Mouse (Mus musculus) intestine, embryonic 16.5 days (tissue): ENCODE results near the gene Iqgap2. TPM values are rescaled to one million over a fixed set of nuclear protein-coding genes. Genes with fewer than 3 reads are reported as not detected.
A peak's percentile ranks its signal among the peaks of the same experiment; 100 is the strongest.

Source experiments
- ATAC-seq: fragments of 200-750 bp; cut with Nextera tagmentation; 2 replicates; pipeline ENCODE4 v1.8.0; 2017; ENCODE audit warnings: moderate TSS enrichment, moderate library complexity
- H3K27ac ChIP-seq: fragments of 300-500 bp; sonication (generic); 2 replicates; pipeline ENCODE4 v1.5.1; 2014; ENCODE audit warnings: mild to moderate bottlenecking, low read length
- H3K27me3 ChIP-seq: fragments of 300-500 bp; sonication (generic); replicated peaks from 2 replicates; pipeline ENCODE4 v1.6.1; 2014; ENCODE audit warnings: low read length, control low read depth, mixed read lengths; ENCODE audit not compliant: control insufficient read depth, insufficient read depth
- H3K36me3 ChIP-seq: fragments of 300-500 bp; sonication (generic); 2 replicates; pipeline ENCODE4 v1.6.1; 2014; ENCODE audit warnings: low read length, control low read depth; ENCODE audit not compliant: control insufficient read depth, insufficient read depth
- H3K4me1 ChIP-seq: fragments of 300-500 bp; sonication (generic); 2 replicates; pipeline ENCODE4 v1.6.1; 2014; ENCODE audit warnings: low read length, control low read depth, mixed read lengths; ENCODE audit not compliant: control insufficient read depth, insufficient read depth
- H3K4me2 ChIP-seq: fragments of 300-500 bp; sonication (generic); 2 replicates; pipeline ENCODE4 v1.6.1; 2014; ENCODE audit warnings: low read depth, low read length, control low read depth
- H3K4me3 ChIP-seq: fragments of 300-500 bp; sonication (generic); 2 replicates; pipeline ENCODE4 v1.5.1; 2014; ENCODE audit warnings: mild to moderate bottlenecking, low read length
- H3K9ac ChIP-seq: fragments of 300-500 bp; sonication (generic); 2 replicates; pipeline ENCODE4 v1.6.1; 2014; ENCODE audit warnings: low read depth, low read length
- H3K9me3 ChIP-seq: fragments of 300-500 bp; sonication (generic); 2 replicates; pipeline ENCODE4 v1.6.1; 2016; ENCODE audit warnings: low read length, control low read depth; ENCODE audit not compliant: control insufficient read depth
- WGBS: fragments of 180-500 bp; shearing (Covaris S2); extraction: QIAGEN DNeasy Blood & Tissue Kit; methylation state at CpG from one replicate; pipeline ENCODE4 v1.1.7; 2014; 5-methylcytosine and 5-hydroxymethylcytosine counted together
- polyA plus RNA-seq: library from polyadenylated mRNA; unstranded; fragments of >200 nt; fragmentation: Nextera tagmentation; extraction: Ambion mirVana; gene quantifications from 2 replicates; pipeline ENCODE4 v1.2.1, GENCODE M21; 2015

Iqgap2 gene
- polyA plus RNA-seq, 1 experiment from 2014 or later = 29.4 TPM

GRCm38 (mm10) chr13:95640408-95640807, 251.3 kb downstream of the Iqgap2 start:
- no peak overlapping the region for H3K4me2 ChIP-seq
- H3K9me3 ChIP-seq = no peaks in the 10 kb centered on the region
- H3K4me3 ChIP-seq = no peak overlapping the region
- H3K9ac ChIP-seq = no peak overlapping the region
- no peak overlapping the region for H3K27ac ChIP-seq
- no peaks in the 10 kb centered on the region for H3K36me3 ChIP-seq
- ATAC-seq = no peak
- H3K4me1 ChIP-seq = peaks cover 18% of the 10 kb centered on the region
- 83% methylated on average over 1 of the region's 1 CpGs for WGBS
- no peaks in the 10 kb centered on the region for H3K27me3 ChIP-seq

- Histone ChIP-seq H3K36me3 (no peaks in the 10 kb centered on the region), H3K27me3 (no peaks in the 10 kb centered on the region), H3K4me3 (no peak overlapping the region), H3K4me1 (peaks cover 18% of the 10 kb centered on the region), H3K9me3 (no peaks in the 10 kb centered on the region), H3K9ac (no peak overlapping the region), H3K4me2 (no peak overlapping the region), H3K27ac (peak overlapping the region; percentile 45)
- 58% methylated on average over 15 of the region's 15 CpGs for WGBS
- no peak for ATAC-seq
These were observed 252.2 kb downstream of the Iqgap2 start for GRCm38 (mm10) chr13:95639336-95640116.

GRCm38 (mm10) chr13:95638894-95639293, 252.8 kb downstream of the Iqgap2 start:
- no peaks in the 10 kb centered on the region for H3K9me3 ChIP-seq
- no peaks in the 10 kb centered on the region for H3K27me3 ChIP-seq
- H3K36me3 ChIP-seq = no peaks in the 10 kb centered on the region
- H3K4me3 ChIP-seq = no peak overlapping the region
- H3K27ac ChIP-seq = peak overlapping the region; percentile 45
- ATAC-seq = no peak
- no peak overlapping the region; the same call in 1 of the 2 replicates for H3K9ac ChIP-seq
- peaks cover 18% of the 10 kb centered on the region for H3K4me1 ChIP-seq
- WGBS = 44% methylated on average over 5 of the region's 5 CpGs
- no peak overlapping the region for H3K4me2 ChIP-seq

DNA sequence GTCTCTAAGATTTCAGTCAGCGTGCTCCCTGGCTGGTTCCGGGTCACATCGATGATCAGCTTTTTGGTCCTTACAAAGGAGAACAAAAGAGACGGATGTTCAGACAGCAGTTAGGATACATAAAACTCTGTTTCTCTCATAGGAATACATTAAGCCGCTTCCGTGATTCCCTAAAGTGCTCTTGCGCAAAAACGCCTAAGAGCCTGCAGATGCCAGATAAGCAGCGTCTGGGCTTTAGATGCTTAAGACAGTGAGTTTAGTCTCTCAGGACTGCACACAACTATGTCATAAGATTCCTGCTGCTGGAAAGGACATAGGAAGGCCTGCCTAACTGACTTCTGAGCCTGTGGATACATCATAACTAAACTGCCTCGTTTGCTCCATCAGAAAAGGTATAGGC, 254.0 kb downstream of the Iqgap2 start:
- no peak overlapping the region for H3K9ac ChIP-seq
- no peak overlapping the region for H3K27ac ChIP-seq
- H3K4me1 ChIP-seq = peaks cover 16% of the 10 kb centered on the region
- 86% methylated on average over 10 of the region's 10 CpGs for WGBS
- H3K36me3 ChIP-seq = no peaks in the 10 kb centered on the region
- no peaks in the 10 kb centered on the region for H3K9me3 ChIP-seq
- no peak for ATAC-seq
- no peaks in the 10 kb centered on the region for H3K27me3 ChIP-seq
- H3K4me2 ChIP-seq = no peak overlapping the region
- H3K4me3 ChIP-seq = no peak overlapping the region

- H3K9me3 ChIP-seq = no peaks in the 10 kb centered on the region
- H3K4me2 ChIP-seq = no peak overlapping the region
- H3K27ac ChIP-seq = no peak overlapping the region
- H3K9ac ChIP-seq = no peak overlapping the region
- no peak overlapping the region for H3K4me3 ChIP-seq
- WGBS = 92% methylated on average over 12 of the region's 12 CpGs
- no peak for ATAC-seq
- H3K27me3 ChIP-seq = no peaks in the 10 kb centered on the region
- H3K4me1 ChIP-seq = peaks cover 10% of the 10 kb centered on the region
- H3K36me3 ChIP-seq = peaks cover 4% of the 10 kb centered on the region; the same call in 1 of the 2 replicates
These were observed 256.4 kb downstream of the Iqgap2 start for GRCm38 (mm10) chr13:95635301-95635700.

- WGBS = 17% methylated on average over 2 of the region's 2 CpGs
- peaks cover 4% of the 10 kb centered on the region; the same call in 1 of the 2 replicates for H3K36me3 ChIP-seq
- H3K9me3 ChIP-seq = no peaks in the 10 kb centered on the region
- ATAC-seq = no peak
- H3K27me3 ChIP-seq = no peaks in the 10 kb centered on the region
- H3K9ac ChIP-seq = no peak overlapping the region
- H3K4me2 ChIP-seq = no peak overlapping the region
- H3K27ac ChIP-seq = peak overlapping the region; percentile 35; the same call in 1 of the 2 replicates
- peaks cover 7% of the 10 kb centered on the region for H3K4me1 ChIP-seq
- no peak overlapping the region for H3K4me3 ChIP-seq
These were observed 257.3 kb downstream of the Iqgap2 start for GRCm38 (mm10) chr13:95634451-95634850.

DNA sequence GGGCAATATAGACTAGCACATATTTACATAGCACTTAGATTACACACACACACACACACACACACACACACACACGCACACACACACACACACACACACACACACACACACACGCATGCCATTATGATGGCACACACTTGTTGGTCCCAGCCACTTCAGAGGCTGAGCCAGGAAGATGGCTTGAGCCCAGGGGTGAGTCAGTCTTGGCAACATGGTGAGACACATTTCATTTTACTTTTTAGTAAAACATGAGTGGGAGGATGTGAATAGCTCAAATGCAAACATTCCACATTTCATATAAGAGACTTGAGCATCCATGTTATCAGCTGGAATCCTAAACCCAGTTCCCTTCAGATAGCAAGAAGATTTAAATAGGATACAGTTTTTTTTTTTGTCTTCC, 258.3 kb downstream of the Iqgap2 start:
- peaks cover 3% of the 10 kb centered on the region; the same call in 1 of the 2 replicates for H3K4me1 ChIP-seq
- WGBS = 65% methylated on average over 2 of the region's 2 CpGs
- ATAC-seq = no peak
- H3K4me3 ChIP-seq = no peak overlapping the region
- H3K4me2 ChIP-seq = no peak overlapping the region
- no peak overlapping the region for H3K27ac ChIP-seq
- no peaks in the 10 kb centered on the region for H3K27me3 ChIP-seq
- H3K36me3 ChIP-seq = peaks cover 4% of the 10 kb centered on the region; the same call in 1 of the 2 replicates
- no peak overlapping the region for H3K9ac ChIP-seq
- H3K9me3 ChIP-seq = no peaks in the 10 kb centered on the region

DNA sequence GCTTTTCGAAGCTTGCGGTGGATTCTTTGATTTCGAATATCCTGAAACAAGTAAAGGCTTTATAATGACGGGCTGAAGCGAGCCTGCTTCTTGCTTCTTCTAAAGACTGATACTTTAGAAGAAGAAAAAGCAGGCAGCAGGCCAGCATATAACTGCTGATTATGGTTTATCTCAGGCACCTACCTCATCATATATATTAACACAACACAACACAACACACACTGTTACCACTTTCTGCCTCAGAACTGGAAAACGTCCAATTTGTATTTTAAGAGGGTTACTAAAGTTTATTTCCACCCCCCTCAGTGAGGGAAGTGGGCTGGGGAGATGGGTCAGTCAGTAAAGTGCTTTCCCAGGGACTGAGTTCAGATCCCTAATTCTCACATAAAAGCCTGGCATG, 259.6 kb downstream of the Iqgap2 start:
- WGBS = 82% methylated on average over 6 of the region's 6 CpGs
- Histone ChIP-seq H3K4me1 (peaks cover 3% of the 10 kb centered on the region; the same call in 1 of the 2 replicates), H3K9me3 (no peaks in the 10 kb centered on the region), H3K4me3 (no peak overlapping the region), H3K4me2 (no peak overlapping the region), H3K9ac (no peak overlapping the region), H3K27ac (no peak overlapping the region), H3K27me3 (no peaks in the 10 kb centered on the region), H3K36me3 (peaks cover 4% of the 10 kb centered on the region; the same call in 1 of the 2 replicates)
- no peak for ATAC-seq

DNA sequence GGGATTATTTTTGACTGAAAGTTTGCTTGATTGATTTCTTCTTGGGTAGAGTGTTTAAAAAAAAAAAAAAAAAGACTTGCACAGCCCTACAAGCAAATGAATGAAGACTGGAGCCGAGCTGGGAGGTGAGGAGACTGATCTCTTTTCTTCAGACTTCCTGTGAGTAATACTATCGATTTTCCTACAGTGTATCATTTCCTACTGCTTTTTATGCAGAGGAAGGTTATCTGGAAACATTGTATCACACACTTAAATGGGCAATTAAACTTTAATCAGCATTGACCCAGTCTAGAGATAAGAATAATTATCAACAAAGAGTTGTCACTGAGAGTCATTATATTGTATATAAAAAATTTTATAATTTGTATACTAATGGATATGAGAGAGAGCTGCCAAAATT, 261.0 kb downstream of the Iqgap2 start:
- no peak for ATAC-seq
- H3K4me1 ChIP-seq = peaks cover 3% of the 10 kb centered on the region; the same call in 1 of the 2 replicates
- no peaks in the 10 kb centered on the region for H3K27me3 ChIP-seq
- H3K4me2 ChIP-seq = no peak overlapping the region
- no peaks in the 10 kb centered on the region for H3K9me3 ChIP-seq
- peaks cover 4% of the 10 kb centered on the region; the same call in 1 of the 2 replicates for H3K36me3 ChIP-seq
- no peak overlapping the region for H3K9ac ChIP-seq
- H3K4me3 ChIP-seq = no peak overlapping the region
- WGBS = 60% methylated on average over 2 of the region's 2 CpGs
- no peak overlapping the region for H3K27ac ChIP-seq
